Mouse (Mus musculus) lung, embryonic 16.5 days (tissue): Measurements from ENCODE around the gene Pgpep1. TPM values are rescaled to one million over a fixed set of nuclear protein-coding genes. Genes with fewer than 3 reads are reported as not detected.
A peak's percentile ranks its signal among the peaks of the same experiment; 100 is the strongest.

Source experiments
- ATAC-seq: fragments of 200-750 bp; cut with Nextera tagmentation; 2 replicates; pipeline ENCODE4 v1.8.0; 2017; ENCODE audit warnings: low read depth, mild to moderate bottlenecking, moderate library complexity
- H3K27ac ChIP-seq: fragments of 300-500 bp; sonication (generic); 2 replicates; pipeline ENCODE4 v1.5.1; 2014; ENCODE audit warnings: mild to moderate bottlenecking, control low read depth, low read length
- H3K27me3 ChIP-seq: fragments of 300-500 bp; sonication (generic); 2 replicates; pipeline ENCODE4 v1.6.1; 2014; ENCODE audit warnings: low read depth, low read length, mixed read lengths; ENCODE audit not compliant: control insufficient read depth, insufficient read depth
- H3K36me3 ChIP-seq: fragments of 300-500 bp; sonication (generic); 2 replicates; pipeline ENCODE4 v1.6.1; 2014; ENCODE audit warnings: low read length; ENCODE audit not compliant: control insufficient read depth, insufficient read depth
- H3K4me1 ChIP-seq: fragments of 300-500 bp; sonication (generic); replicated peaks from 2 replicates; pipeline ENCODE4 v1.6.1; 2014; ENCODE audit warnings: low read length, mixed read lengths; ENCODE audit not compliant: control insufficient read depth, insufficient read depth
- H3K4me2 ChIP-seq: fragments of 300-500 bp; sonication (generic); 2 replicates; pipeline ENCODE4 v1.6.1; 2014; ENCODE audit warnings: low read depth, low read length, control low read depth
- H3K4me3 ChIP-seq: fragments of 300-500 bp; sonication (generic); 2 replicates; pipeline ENCODE4 v1.5.1; 2014; ENCODE audit warnings: mild to moderate bottlenecking, low read length, control low read depth
- H3K9ac ChIP-seq: fragments of 300-500 bp; sonication (generic); 2 replicates; pipeline ENCODE4 v1.6.1; 2014; ENCODE audit warnings: low read length, control low read depth
- H3K9me3 ChIP-seq: fragments of 300-500 bp; sonication (generic); 2 replicates; pipeline ENCODE4 v1.6.1; 2016; ENCODE audit warnings: low read length; ENCODE audit not compliant: control insufficient read depth
- WGBS: fragments of 180-500 bp; shearing (Covaris S2); extraction: QIAGEN DNeasy Blood & Tissue Kit; methylation state at CpG from one replicate; pipeline ENCODE4 v1.1.7; 2014; 5-methylcytosine and 5-hydroxymethylcytosine counted together
- polyA plus RNA-seq: library from polyadenylated mRNA; unstranded; fragments of >200 nt; fragmentation: Nextera tagmentation; extraction: Ambion mirVana; gene quantifications from 2 replicates; pipeline ENCODE4 v1.2.1, GENCODE M21; 2015

Gene Pgpep1
- polyA plus RNA-seq, 1 experiment from 2014 or later = 46.7 TPM

DNA sequence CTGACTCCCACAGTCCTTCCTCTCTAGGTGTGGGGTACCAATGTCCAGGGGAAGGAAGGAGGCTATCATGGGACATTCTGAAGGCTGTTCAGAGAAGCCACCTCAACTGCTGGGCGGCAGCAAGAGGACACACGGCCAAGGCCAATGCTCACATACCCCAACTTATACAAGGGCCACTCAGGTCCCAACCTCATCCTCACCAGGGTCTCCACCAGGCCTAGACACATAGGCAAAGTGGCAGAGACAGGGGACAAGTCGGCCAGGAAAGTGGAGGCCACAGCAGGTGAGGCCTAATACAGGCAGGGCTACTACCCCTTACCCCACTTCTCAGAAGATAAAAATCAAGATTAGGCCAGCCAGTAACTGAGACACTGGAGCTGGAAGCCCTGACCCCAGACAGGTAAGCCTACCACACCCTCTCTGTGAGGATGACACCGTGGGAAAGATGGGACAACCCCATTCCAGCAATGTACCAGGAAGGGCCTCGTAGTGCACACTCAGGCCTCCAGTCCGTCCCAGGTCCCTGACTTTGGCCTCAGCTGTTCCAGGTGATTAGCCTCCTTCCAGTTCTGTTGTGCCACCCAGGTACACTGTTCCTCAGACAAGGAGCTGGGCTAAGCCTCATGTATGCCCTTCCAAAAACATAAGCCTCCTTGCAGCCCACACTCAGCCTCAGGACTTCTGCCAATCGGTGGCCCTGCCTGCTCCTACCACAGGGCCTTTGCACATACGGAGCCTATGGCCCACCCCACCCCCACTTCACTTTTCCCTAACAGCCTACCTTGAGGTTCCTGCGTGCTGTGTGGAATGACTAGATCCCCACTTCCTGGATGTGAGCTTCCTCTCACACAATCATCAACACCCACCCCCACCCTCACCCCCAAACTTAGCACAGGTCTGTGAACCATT lies 54.1 kb downstream of the Pgpep1 start:
- Histone ChIP-seq H3K27ac (no peak overlapping the region), H3K4me1 (peaks cover 31% of the 10 kb centered on the region), H3K36me3 (peaks cover 7% of the 10 kb centered on the region), H3K4me2 (no peak overlapping the region), H3K4me3 (no peak overlapping the region), H3K9me3 (no peaks in the 10 kb centered on the region), H3K27me3 (no peaks in the 10 kb centered on the region), H3K9ac (no peak overlapping the region)
- ATAC-seq = no peak
- WGBS = 80% methylated on average over 9 of the region's 9 CpGs

DNA sequence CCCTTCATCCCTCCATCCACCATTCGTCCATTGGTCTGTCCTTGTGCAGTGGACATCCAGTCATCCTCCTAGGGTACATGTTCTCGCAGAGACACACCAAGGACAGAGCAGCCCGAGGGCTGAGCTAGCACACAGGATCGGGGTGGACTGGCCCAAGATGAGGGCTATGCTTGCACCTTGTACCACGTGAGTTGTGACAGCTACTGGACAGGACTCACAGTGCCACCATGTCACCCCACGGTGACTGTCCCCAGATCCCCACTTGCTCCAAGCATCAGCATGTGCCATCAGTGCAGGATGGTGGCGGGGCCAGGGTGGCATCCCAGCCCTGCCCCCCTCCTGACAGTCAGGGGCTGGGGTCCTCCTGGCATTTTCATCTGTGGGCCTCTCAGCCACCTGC lies 55.6 kb downstream of the Pgpep1 start:
- H3K27me3 ChIP-seq = no peaks in the 10 kb centered on the region
- H3K27ac ChIP-seq = no peak overlapping the region
- no peaks in the 10 kb centered on the region for H3K9me3 ChIP-seq
- ATAC-seq = no peak
- H3K9ac ChIP-seq = no peak overlapping the region
- peaks cover 35% of the 10 kb centered on the region for H3K4me1 ChIP-seq
- no peak overlapping the region for H3K4me2 ChIP-seq
- H3K4me3 ChIP-seq = no peak overlapping the region
- 86% methylated on average over 7 of the region's 7 CpGs for whole genome bisulfite sequencing
- peaks cover 7% of the 10 kb centered on the region for H3K36me3 ChIP-seq

DNA sequence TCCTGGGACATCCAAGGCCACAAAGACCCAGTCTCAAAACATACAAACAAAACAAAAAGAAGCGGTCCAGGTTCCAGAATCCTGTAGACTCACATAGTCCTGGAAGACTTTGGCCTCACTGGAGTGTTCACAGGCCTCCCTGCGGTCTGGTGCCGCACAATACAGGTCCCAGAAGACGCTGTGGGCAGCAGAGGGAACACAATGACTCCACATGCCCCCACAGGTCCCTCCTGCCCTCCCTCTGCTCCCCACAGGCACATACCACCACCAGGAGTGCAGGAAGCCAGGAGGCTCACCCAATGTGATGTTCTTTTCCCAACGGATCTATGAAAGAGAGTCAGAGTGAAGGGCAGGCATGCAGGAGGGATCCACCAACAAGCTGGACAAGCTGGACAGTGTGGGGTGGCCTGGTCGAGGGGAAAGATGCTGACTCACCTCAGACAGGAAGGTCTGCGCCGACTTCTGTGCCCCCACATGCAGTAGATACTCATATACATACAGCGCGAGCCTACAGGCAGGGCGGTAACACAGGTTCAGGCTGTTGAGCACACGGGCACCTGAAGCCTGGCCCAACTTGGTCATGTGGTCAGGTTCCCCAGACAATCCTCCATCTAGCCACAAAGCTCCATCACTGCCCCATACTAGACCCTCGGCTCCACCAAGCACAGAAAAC lies 57.9 kb downstream of the Pgpep1 start:
- Histone ChIP-seq H3K27ac (no peak overlapping the region), H3K9ac (no peak overlapping the region), H3K27me3 (no peaks in the 10 kb centered on the region), H3K4me3 (no peak overlapping the region), H3K36me3 (peaks cover 7% of the 10 kb centered on the region), H3K9me3 (no peaks in the 10 kb centered on the region), H3K4me2 (no peak overlapping the region), H3K4me1 (peaks cover 43% of the 10 kb centered on the region)
- WGBS = 91% methylated on average over 13 of the region's 13 CpGs
- ATAC-seq = no peak

DNA sequence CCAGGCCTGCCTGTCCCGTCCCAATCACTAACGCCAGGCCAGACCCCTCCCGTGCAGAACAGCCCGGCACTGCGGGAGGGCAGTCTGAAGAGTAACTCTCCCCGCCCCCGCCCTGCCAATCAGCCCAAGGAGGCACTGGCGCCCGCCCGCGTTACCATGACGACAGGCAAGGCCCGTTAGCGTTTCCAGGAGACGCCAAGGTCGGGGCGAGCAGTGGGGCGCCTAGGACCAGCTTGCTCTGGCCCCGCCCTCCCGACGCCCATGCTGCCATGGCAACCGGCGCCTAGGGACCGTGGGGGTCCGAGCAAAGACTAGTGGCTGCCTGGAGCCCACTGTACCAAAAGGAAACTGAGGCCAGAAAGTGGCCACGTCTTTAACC lies 58.9 kb downstream of the Pgpep1 start:
- H3K4me3 ChIP-seq = peak overlapping the region; percentile 17
- no peaks in the 10 kb centered on the region for H3K27me3 ChIP-seq
- peak overlapping the region; percentile 52 for H3K4me2 ChIP-seq
- H3K36me3 ChIP-seq = peaks cover 11% of the 10 kb centered on the region
- H3K4me1 ChIP-seq = peaks cover 41% of the 10 kb centered on the region
- WGBS = 2% methylated on average over 23 of the region's 26 CpGs
- H3K9me3 ChIP-seq = no peaks in the 10 kb centered on the region
- ATAC-seq = peak; percentile 35
- H3K9ac ChIP-seq = no peak overlapping the region
- peak overlapping the region; percentile 77 for H3K27ac ChIP-seq

DNA sequence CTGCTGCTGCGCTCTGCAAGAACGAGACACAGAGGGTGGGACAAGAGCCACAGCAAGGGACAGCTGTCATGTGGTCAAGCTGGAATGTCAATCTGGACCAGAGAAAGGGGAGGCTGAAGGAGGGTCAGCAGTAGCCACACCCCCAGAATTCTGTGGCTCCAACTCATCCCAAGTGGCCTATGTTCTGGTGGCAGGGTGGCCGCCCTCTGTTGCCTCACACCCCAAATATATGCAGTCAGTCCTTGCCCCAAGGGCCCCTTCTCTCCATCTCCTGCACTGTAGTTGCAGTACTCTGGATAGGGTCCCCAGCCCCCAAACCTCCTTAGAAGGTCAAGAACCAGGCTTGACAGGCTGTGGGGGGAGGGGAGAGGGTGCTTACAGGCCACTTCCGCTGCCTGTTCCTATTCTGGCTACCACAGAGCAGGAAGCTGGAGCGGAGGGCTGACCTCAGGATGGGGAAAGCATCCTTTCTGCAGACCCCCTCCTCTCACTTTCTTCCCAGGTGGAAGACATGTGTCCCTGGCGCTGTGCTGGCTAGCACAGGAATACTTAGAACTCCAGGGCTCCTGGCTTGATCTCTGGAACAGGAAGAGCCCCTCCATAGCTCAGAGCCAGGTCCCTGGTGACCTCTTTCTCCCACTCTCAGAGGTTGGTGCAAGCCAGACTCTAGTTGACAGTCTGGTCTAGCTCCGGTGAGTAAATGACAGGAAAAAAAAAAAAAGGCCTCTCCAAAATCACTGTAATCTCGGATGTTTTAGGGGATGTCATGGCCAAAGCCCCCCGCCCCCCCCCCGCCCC lies 59.5 kb downstream of the Pgpep1 start:
- Histone ChIP-seq H3K9ac (no peak overlapping the region), H3K4me2 (peak overlapping the region; percentile 52), H3K27me3 (no peaks in the 10 kb centered on the region), H3K36me3 (peaks cover 16% of the 10 kb centered on the region), H3K4me1 (peaks cover 41% of the 10 kb centered on the region), H3K9me3 (no peaks in the 10 kb centered on the region), H3K4me3 (peak overlapping the region; percentile 17), H3K27ac (peak overlapping the region; percentile 77)
- peak; percentile 15 for ATAC-seq
- 23% methylated on average over 10 of the region's 10 CpGs for WGBS

DNA sequence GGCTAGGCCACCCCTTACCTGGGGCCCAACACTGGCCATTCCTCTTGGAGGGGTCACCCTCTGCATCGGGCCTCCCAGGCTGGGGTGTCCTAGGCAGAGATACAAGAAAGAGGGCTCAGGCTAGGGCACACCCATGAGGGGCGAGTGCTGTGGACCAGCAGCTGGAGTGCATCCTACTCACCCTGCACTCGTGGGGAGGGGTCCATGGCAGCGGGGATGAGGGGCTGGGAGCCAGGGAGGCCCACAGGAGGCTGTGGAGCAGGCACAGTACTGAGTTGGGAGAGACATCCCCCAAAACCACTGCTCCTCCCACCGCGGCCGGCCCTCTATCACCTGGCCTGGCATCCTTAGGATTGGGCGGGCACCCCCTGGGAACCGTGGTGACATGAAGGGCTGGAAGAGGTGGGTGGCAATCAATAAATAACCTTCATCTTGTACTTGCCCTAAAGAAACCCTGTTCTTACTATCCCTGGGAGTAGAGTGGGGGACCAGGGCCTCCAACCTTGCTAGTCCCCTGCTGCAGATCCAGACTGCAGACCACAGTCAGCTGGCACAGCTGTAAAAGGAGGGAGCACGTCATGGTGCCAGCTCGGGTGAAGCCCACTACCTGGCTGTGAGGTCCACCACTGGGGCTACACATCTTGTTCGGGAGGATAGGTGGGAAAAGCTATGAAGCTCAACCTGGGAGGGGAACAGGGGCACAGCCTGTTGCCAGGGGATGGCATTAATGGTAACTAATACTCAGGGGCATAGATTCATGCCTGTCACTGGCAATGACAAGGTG lies 60.5 kb downstream of the Pgpep1 start:
- H3K36me3 ChIP-seq = peaks cover 16% of the 10 kb centered on the region
- H3K27ac ChIP-seq = no peak overlapping the region
- peaks cover 48% of the 10 kb centered on the region for H3K4me1 ChIP-seq
- H3K9me3 ChIP-seq = no peaks in the 10 kb centered on the region
- no peak overlapping the region for H3K9ac ChIP-seq
- H3K27me3 ChIP-seq = no peaks in the 10 kb centered on the region
- no peak for ATAC-seq
- 66% methylated on average over 12 of the region's 12 CpGs for WGBS
- H3K4me3 ChIP-seq = no peak overlapping the region
- no peak overlapping the region for H3K4me2 ChIP-seq

DNA sequence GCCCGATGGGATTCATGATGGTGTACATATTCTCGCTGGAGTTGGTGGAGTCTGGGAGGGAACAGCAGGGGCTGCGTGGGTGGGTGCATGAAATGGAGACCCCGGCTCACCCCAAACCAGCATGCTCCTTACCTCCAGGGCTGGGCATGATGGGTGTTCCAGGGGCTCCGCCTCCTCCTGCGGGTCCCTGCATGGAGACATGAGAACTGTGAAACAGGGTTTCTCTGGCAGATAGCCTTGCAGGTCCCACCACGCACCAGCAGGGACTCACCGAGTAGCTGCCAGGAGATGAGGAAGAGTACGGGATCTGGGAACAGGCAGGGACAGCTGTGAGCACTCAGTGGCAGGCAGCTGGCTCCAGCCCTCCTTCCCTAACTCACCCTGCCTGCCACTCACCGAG lies 61.5 kb downstream of the Pgpep1 start:
- H3K9ac ChIP-seq = peak overlapping the region; percentile 31
- peaks cover 52% of the 10 kb centered on the region for H3K4me1 ChIP-seq
- peak overlapping the region; percentile 51; the same call in 1 of the 2 replicates for H3K4me3 ChIP-seq
- H3K27me3 ChIP-seq = no peaks in the 10 kb centered on the region
- no peak overlapping the region for H3K27ac ChIP-seq
- no peaks in the 10 kb centered on the region for H3K9me3 ChIP-seq
- H3K4me2 ChIP-seq = peak overlapping the region; percentile 86
- 0 out of 2 replicates have a peak, but pooled peaks have one; percentile 1 for ATAC-seq
- 19% methylated on average over 10 of the region's 10 CpGs for WGBS
- H3K36me3 ChIP-seq = peaks cover 16% of the 10 kb centered on the region

DNA sequence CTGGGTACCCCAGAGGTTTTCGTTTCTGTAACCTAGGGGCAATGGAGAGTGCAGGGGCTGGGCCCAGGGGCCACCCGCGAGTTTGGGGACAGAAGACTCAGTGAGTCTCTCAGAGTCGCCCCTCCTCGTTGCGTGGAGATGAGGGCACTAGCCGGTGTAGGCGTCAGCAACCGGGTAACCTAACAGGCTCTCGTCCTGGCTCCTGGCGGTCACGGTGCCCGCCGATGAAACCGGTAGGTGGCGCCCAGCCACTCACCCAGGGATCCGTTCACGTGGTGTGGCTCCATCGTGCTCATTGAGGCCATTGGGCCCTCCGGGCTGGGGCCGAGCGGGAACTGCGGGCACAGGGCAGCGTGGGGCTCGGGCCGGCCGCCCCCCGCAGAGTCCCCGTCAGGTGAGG lies 61.9 kb downstream of the Pgpep1 start:
- Histone ChIP-seq H3K4me2 (peak overlapping the region; percentile 86), H3K4me3 (peak overlapping the region; percentile 51), H3K27me3 (no peaks in the 10 kb centered on the region), H3K9ac (peak overlapping the region; percentile 73), H3K36me3 (peaks cover 16% of the 10 kb centered on the region), H3K27ac (no peak overlapping the region), H3K9me3 (no peaks in the 10 kb centered on the region), H3K4me1 (peaks cover 56% of the 10 kb centered on the region)
- ATAC-seq = peak; percentile 32; the same call in 1 of the 2 replicates
- 3% methylated on average over 29 of the region's 29 CpGs for WGBS
